22 mouse cellular contexts compared by ENCODE assay signal in the genomic region with DNA sequence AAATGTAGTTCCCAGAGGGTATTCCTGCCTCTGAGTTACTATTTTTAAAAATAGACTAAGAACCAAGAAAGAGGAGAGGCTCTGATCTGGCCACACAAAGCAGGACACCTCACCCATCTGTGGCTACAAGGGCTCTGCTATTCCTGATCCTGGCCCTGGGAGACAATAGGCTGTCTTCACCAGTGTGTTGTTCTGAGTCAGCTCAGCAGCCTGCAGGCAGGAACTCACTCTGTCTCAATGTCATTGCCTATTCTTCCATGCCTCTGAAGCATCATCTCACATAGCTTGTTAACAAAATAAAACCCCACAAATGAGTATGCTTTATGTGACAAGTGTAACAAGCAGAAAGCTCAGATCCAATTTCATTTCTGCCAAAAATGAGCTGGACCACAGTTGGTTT.
A peak's percentile ranks its signal among the peaks of the same experiment; 100 is the strongest.
DNase-seq lines count a peak whose midpoint lies in the region; ATAC-seq and TF ChIP-seq lines count a peak whose summit lies in the region.
"Had no signal": no experiment of that assay in that cellular context is flagged by ENCODE, and none has a peak within 500 bp of the region (broad histone marks: within the 10 kb centered on the region; RNA-seq: fewer than 3 reads in every experiment).

No protein-coding gene starts in this region.

- H3K4me3 ChIP-seq in midbrain, embryonic 15.5 days: no peak overlapping the region
- H3K4me3 ChIP-seq in midbrain, embryonic 10.5 days: no peak overlapping the region
- no peak overlapping the region for H3K4me3 ChIP-seq in hindbrain, postnatal 0 days (ENCODE audit: low read length)
- H3K4me3 ChIP-seq: limb, embryonic 15.5 days; lung, embryonic 15.5 days; megakaryocyte, embryonic 14.5 days; stomach, embryonic 15.5 days had no signal

- TF ChIP-seq CTCF in hindbrain, postnatal 0 days (IDR thresholded peaks at IDR 0.05; ENCODE audit: low read depth): no peak

- no peak for ATAC-seq in midbrain, embryonic 15.5 days (replicated peaks)
- no peak for ATAC-seq in hindbrain, postnatal 0 days
- ATAC-seq: intestine, postnatal 0 days had no signal

- H3K9me3 ChIP-seq in midbrain, embryonic 15.5 days: no peaks in the 10 kb centered on the region
- H3K9me3 ChIP-seq in midbrain, embryonic 10.5 days (replicated peaks): no peaks in the 10 kb centered on the region
- no peaks in the 10 kb centered on the region for H3K9me3 ChIP-seq in hindbrain, postnatal 0 days (ENCODE audit: low read length)
- H3K9me3 ChIP-seq: limb, embryonic 15.5 days; lung, embryonic 15.5 days; stomach, embryonic 15.5 days had no signal

- H3K27ac ChIP-seq in midbrain, embryonic 15.5 days: peak overlapping the region; percentile 43
- H3K27ac ChIP-seq in midbrain, embryonic 10.5 days (replicated peaks): no peak overlapping the region
- peak overlapping the region; percentile 54 for H3K27ac ChIP-seq in hindbrain, postnatal 0 days
- H3K27ac ChIP-seq: limb, embryonic 15.5 days; liver, embryonic 14.5 days; lung, embryonic 15.5 days; stomach, embryonic 15.5 days had no signal

- H3K27me3 ChIP-seq in midbrain, embryonic 15.5 days (replicated peaks): no peaks in the 10 kb centered on the region
- no peaks in the 10 kb centered on the region for H3K27me3 ChIP-seq in midbrain, embryonic 10.5 days (ENCODE audit: low read depth, poor library complexity, severe bottlenecking)
- no peaks in the 10 kb centered on the region for H3K27me3 ChIP-seq in hindbrain, postnatal 0 days (ENCODE audit: insufficient read depth, low read length)
- H3K27me3 ChIP-seq: limb, embryonic 15.5 days; lung, embryonic 15.5 days; megakaryocyte, embryonic 14.5 days; stomach, embryonic 15.5 days had no signal

- no peak overlapping the region for H3K9ac ChIP-seq in midbrain, embryonic 15.5 days
- H3K9ac ChIP-seq in hindbrain, postnatal 0 days (replicated peaks; ENCODE audit: low read length): no peak overlapping the region
- H3K9ac ChIP-seq: limb, embryonic 15.5 days; liver, embryonic 14.5 days; lung, embryonic 15.5 days; stomach, embryonic 15.5 days had no signal

- no peak overlapping the region for H3K4me2 ChIP-seq in midbrain, embryonic 15.5 days
- no peak overlapping the region for H3K4me2 ChIP-seq in hindbrain, postnatal 0 days (ENCODE audit: low read depth, low read length)
- H3K4me2 ChIP-seq: heart, embryonic 11.5 days; limb, embryonic 15.5 days; lung, embryonic 15.5 days; stomach, embryonic 15.5 days had no signal

- 0 out of 2 replicates have a peak, but pooled peaks cover 4% of the 10 kb centered on the region for H3K36me3 ChIP-seq in midbrain, embryonic 15.5 days (replicated peaks)
- H3K36me3 ChIP-seq in midbrain, embryonic 10.5 days: no peaks in the 10 kb centered on the region
- no peaks in the 10 kb centered on the region for H3K36me3 ChIP-seq in hindbrain, postnatal 0 days (ENCODE audit: insufficient read depth, low read length)
- H3K36me3 ChIP-seq: limb, embryonic 15.5 days; lung, embryonic 15.5 days; stomach, embryonic 15.5 days had no signal

- peak; percentile 9 to 27 for DNase-seq in cerebellum, postnatal 25 days
- DNase-seq in cerebellum, adult 8-10 months: no peak
- peak; percentile 74 for DNase-seq in heart, adult 11 months
- no peak for DNase-seq in heart, adult 18-20 months
- no peak for DNase-seq in midbrain, embryonic 10.5 days (ENCODE audit: low spot score)
- DNase-seq in hindbrain, postnatal 0 days (ENCODE audit: low spot score): no peak
- no peak for DNase-seq in kidney, postnatal 14 days
- DNase-seq: adrenal gland, postnatal 25 days; kidney, postnatal 36 days; layer of hippocampus, adult 9-11 months; lung, postnatal 36 days; right cerebral cortex, adult 18-20 months; right cerebral cortex, postnatal 4 days; thymus, postnatal 25 days had no signal

- peaks cover 3% of the 10 kb centered on the region; the same call in 1 of the 2 replicates for H3K4me1 ChIP-seq in midbrain, embryonic 15.5 days
- H3K4me1 ChIP-seq in midbrain, embryonic 10.5 days: peaks cover 8% of the 10 kb centered on the region
- H3K4me1 ChIP-seq in hindbrain, postnatal 0 days (ENCODE audit: insufficient read depth, low read length): peaks cover 10% of the 10 kb centered on the region; the same call in 1 of the 2 replicates
- H3K4me1 ChIP-seq: limb, embryonic 15.5 days; lung, embryonic 15.5 days; megakaryocyte, embryonic 14.5 days; stomach, embryonic 15.5 days had no signal

Comparison
In these comparisons a context has a peak if more than half of its experiments do, and no peak if none do; other contexts are left out.
1. DNase-seq: peak in cerebellum, postnatal 25 days (2 of 2) and heart, adult 11 months (single experiment); none in cerebellum, adult 8-10 months (single experiment), heart, adult 18-20 months (0 of 2), midbrain, embryonic 10.5 days (single experiment), hindbrain, postnatal 0 days (single experiment) and kidney, postnatal 14 days (single experiment).